Comparison of ENCODE assay signal across 8 mouse cellular contexts in genomic region chr16:42444863-42445423, GRCm38 (mm10).
DNase-seq lines count a peak whose midpoint lies in the region; ATAC-seq and TF ChIP-seq lines count a peak whose summit lies in the region.

No protein-coding gene starts in this region.

- peak overlapping the region; percentile 3; the same call in 1 of the 2 replicates for H3K4me2 ChIP-seq in intestine, embryonic 16.5 days (ENCODE audit: low read depth, low read length)
- H3K4me2 ChIP-seq in intestine, postnatal 0 days (replicated peaks; ENCODE audit: low read depth), result no peak overlapping the region
- H3K4me2 ChIP-seq in heart, embryonic 15.5 days, result peak overlapping the region; percentile 41

- H3K4me3 ChIP-seq in intestine, embryonic 16.5 days (ENCODE audit: low read length), result no peak overlapping the region
- H3K4me3 ChIP-seq in intestine, postnatal 0 days (ENCODE audit: low read depth, low read length), result no peak overlapping the region
- no peak overlapping the region for H3K4me3 ChIP-seq in heart, embryonic 15.5 days

- no peaks in the 10 kb centered on the region for H3K9me3 ChIP-seq in intestine, embryonic 16.5 days (ENCODE audit: control insufficient read depth, low read length)
- H3K9me3 ChIP-seq in intestine, postnatal 0 days (ENCODE audit: control insufficient read depth), result no peaks in the 10 kb centered on the region
- H3K9me3 ChIP-seq in heart, embryonic 15.5 days (replicated peaks), result no peaks in the 10 kb centered on the region

- 22% methylated on average over 6 of the region's 6 CpGs for whole genome bisulfite sequencing in intestine, embryonic 16.5 days
- 35% methylated on average over 6 of the region's 6 CpGs for WGBS in intestine, postnatal 0 days
- 19% methylated on average over 6 of the region's 6 CpGs for WGBS in heart, embryonic 15.5 days

- no peak overlapping the region for H3K9ac ChIP-seq in intestine, embryonic 16.5 days (ENCODE audit: low read depth, low read length)
- H3K9ac ChIP-seq in intestine, postnatal 0 days (ENCODE audit: low read depth, low read length), result no peak overlapping the region
- H3K9ac ChIP-seq in heart, embryonic 15.5 days, result no peak overlapping the region

- peak; percentile 45 for DNase-seq in cerebellum, adult 9-11 months
- peak; percentile 39 to 51 for DNase-seq in left cerebral cortex, adult 9 months (ENCODE audit: low spot score in 2 of 2)
- DNase-seq in right cerebral cortex, adult 18-20 months, result peak; percentile 49
- no peak for DNase-seq in thymus, adult 18-20 months

- no peaks in the 10 kb centered on the region for H3K27me3 ChIP-seq in intestine, embryonic 16.5 days (replicated peaks; ENCODE audit: control insufficient read depth, insufficient read depth, low read length)
- no peaks in the 10 kb centered on the region for H3K27me3 ChIP-seq in intestine, postnatal 0 days (replicated peaks; ENCODE audit: control insufficient read depth, insufficient read depth, low read length)
- H3K27me3 ChIP-seq in heart, embryonic 15.5 days, result no peaks in the 10 kb centered on the region

- no peak for ATAC-seq in intestine, embryonic 16.5 days
- ATAC-seq in intestine, postnatal 0 days, result no peak
- no peak for ATAC-seq in heart, embryonic 15.5 days (replicated peaks; ENCODE audit: insufficient number of reproducible peaks, insufficient read depth, low FRiP score, low read depth)
- ATAC-seq in inflammation-experienced regulatory T-cells, adult 6 months, result no peak

- no peaks in the 10 kb centered on the region for H3K4me1 ChIP-seq in intestine, embryonic 16.5 days (ENCODE audit: control insufficient read depth, insufficient read depth, low read length)
- H3K4me1 ChIP-seq in intestine, postnatal 0 days (replicated peaks; ENCODE audit: control insufficient read depth, insufficient read depth, low read length), result no peaks in the 10 kb centered on the region
- peaks cover 10% of the 10 kb centered on the region for H3K4me1 ChIP-seq in heart, embryonic 15.5 days (replicated peaks)

- H3K27ac ChIP-seq in intestine, embryonic 16.5 days (ENCODE audit: low read length), result no peak overlapping the region
- H3K27ac ChIP-seq in intestine, postnatal 0 days (ENCODE audit: low read depth, low read length), result no peak overlapping the region
- peak overlapping the region; percentile 46; the same call in 1 of the 2 replicates for H3K27ac ChIP-seq in heart, embryonic 15.5 days

- TF ChIP-seq CTCF in intestine, postnatal 0 days (IDR thresholded peaks at IDR 0.05; ENCODE audit: low read depth), result no peak

- H3K36me3 ChIP-seq in intestine, embryonic 16.5 days (ENCODE audit: control insufficient read depth, insufficient read depth, low read length), result no peaks in the 10 kb centered on the region
- no peaks in the 10 kb centered on the region for H3K36me3 ChIP-seq in intestine, postnatal 0 days (ENCODE audit: control insufficient read depth, insufficient read depth)
- H3K36me3 ChIP-seq in heart, embryonic 15.5 days, result no peaks in the 10 kb centered on the region

Comparison
In these comparisons a context has a peak if more than half of its experiments do, and no peak if none do; other contexts are left out.
1. DNase-seq: peak in cerebellum, adult 9-11 months (single experiment), left cerebral cortex, adult 9 months (2 of 2) and right cerebral cortex, adult 18-20 months (single experiment); none in thymus, adult 18-20 months (0 of 2).